Mouse (Mus musculus): ENCODE data around the gene Sh3bgrl3. TPM values are rescaled to one million over a fixed set of nuclear protein-coding genes. Genes with fewer than 3 reads are reported as not detected.
A peak's percentile ranks its signal among the peaks of the same experiment; 100 is the strongest.

The Sh3bgrl3 gene
- total and polyA plus RNA-seq, 2 experiments from 2014 or later: 49.7 to 140 TPM

GRCm38 (mm10) chr4:134089029-134089428 is 39.6 kb downstream of the Sh3bgrl3 start:
- WGBS: 81% methylated on average over 9 of the region's 9 CpGs
- H3K4me1 ChIP-seq (ENCODE audit: control insufficient read depth, insufficient read depth): no peaks in the 10 kb centered on the region
- no peak overlapping the region for H3K4me3 ChIP-seq (ENCODE audit: low read depth, low read length)
- no peak overlapping the region for H3K4me2 ChIP-seq (ENCODE audit: low read depth, low read length)
- no peak overlapping the region for H3K27ac ChIP-seq (ENCODE audit: low read depth)
- DNase-seq (ENCODE audit: low spot score) (no peak), ATAC-seq (ENCODE audit: insufficient read depth, low read depth) (no peak)
- H3K9ac ChIP-seq (replicated peaks; ENCODE audit: low read depth, low read length): no peak overlapping the region
- H3K9me3 ChIP-seq (replicated peaks; ENCODE audit: control insufficient read depth, low read length): no peaks in the 10 kb centered on the region
- no peaks in the 10 kb centered on the region for H3K36me3 ChIP-seq (replicated peaks; ENCODE audit: control insufficient read depth, insufficient read depth, low read length)
- TF ChIP-seq CTCF (IDR thresholded peaks at IDR 0.05; ENCODE audit: low read depth): no peak
- TF ChIP-seq EP300 (IDR thresholded peaks at IDR 0.05; ENCODE audit: low read depth): no peak
- H3K27me3 ChIP-seq (ENCODE audit: control insufficient read depth, insufficient read depth, low read length): no peaks in the 10 kb centered on the region

DNA sequence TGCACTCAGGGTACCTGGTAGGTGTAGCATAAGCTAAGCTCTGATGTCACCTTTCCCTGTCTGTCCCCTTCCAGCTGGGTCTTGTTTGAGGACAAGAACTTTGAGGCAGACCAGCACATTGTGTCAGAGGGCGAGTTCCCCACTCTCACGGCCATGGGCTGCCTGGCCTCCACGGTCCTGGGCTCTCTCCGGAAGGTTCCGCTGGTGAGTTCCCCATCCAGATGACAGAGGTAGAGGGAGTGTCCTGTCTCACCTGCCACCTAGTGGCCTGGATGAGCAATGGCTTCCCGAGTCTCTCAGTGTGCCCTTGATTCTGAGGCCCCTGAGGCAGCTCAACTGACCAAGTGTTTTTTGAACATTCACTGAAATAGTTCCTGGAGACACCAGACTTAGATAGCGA is 41.2 kb downstream of the Sh3bgrl3 start:
- Histone ChIP-seq H3K27ac (ENCODE audit: low read depth) (no peak overlapping the region), H3K9me3 (replicated peaks; ENCODE audit: control insufficient read depth, low read length) (no peaks in the 10 kb centered on the region), H3K36me3 (replicated peaks; ENCODE audit: control insufficient read depth, insufficient read depth, low read length) (no peaks in the 10 kb centered on the region), H3K4me2 (ENCODE audit: low read depth, low read length) (no peak overlapping the region), H3K27me3 (ENCODE audit: control insufficient read depth, insufficient read depth, low read length) (peaks cover 7% of the 10 kb centered on the region), H3K9ac (replicated peaks; ENCODE audit: low read depth, low read length) (no peak overlapping the region), H3K4me1 (ENCODE audit: control insufficient read depth, insufficient read depth) (no peaks in the 10 kb centered on the region), H3K4me3 (ENCODE audit: low read depth, low read length) (no peak overlapping the region)
- WGBS: 29% methylated on average over 7 of the region's 7 CpGs
- peak; percentile 68 for DNase-seq (ENCODE audit: low spot score)
- peak; percentile 76 for ATAC-seq (ENCODE audit: insufficient read depth, low read depth)
- TF ChIP-seq CTCF (IDR thresholded peaks at IDR 0.05; ENCODE audit: low read depth) (peak; percentile 82), EP300 (IDR thresholded peaks at IDR 0.05; ENCODE audit: low read depth) (no peak)

DNA sequence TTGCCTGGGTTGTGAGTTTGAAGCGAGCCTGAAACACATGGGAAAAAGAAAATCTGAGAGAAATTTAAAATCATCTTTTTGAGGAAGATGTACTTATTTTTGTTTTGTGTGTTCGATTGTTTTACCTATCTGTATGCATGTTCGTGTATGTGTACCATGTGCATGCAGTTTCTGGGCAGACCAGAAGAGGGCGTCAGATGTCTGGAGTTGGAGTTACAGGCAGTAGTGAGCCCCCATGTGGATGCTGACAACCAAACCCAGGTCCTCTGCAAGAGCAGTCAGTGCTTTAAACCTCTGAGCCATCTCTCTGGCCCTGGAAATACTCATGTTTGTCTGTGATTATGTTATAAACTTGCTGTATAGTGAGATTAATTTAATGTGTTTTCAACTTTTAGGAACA is 43.6 kb downstream of the Sh3bgrl3 start:
- H3K4me3 ChIP-seq (ENCODE audit: low read depth, low read length): no peak overlapping the region
- TF ChIP-seq CTCF (IDR thresholded peaks at IDR 0.05; ENCODE audit: low read depth) (no peak), EP300 (IDR thresholded peaks at IDR 0.05; ENCODE audit: low read depth) (no peak)
- 86% methylated on average over 4 of the region's 4 CpGs for WGBS
- ATAC-seq (ENCODE audit: insufficient read depth, low read depth) (no peak), DNase-seq (ENCODE audit: low spot score) (no peak)
- peaks cover 30% of the 10 kb centered on the region for H3K27me3 ChIP-seq (ENCODE audit: control insufficient read depth, insufficient read depth, low read length)
- no peaks in the 10 kb centered on the region for H3K9me3 ChIP-seq (replicated peaks; ENCODE audit: control insufficient read depth, low read length)
- peaks cover 6% of the 10 kb centered on the region; the same call in 1 of the 2 replicates for H3K4me1 ChIP-seq (ENCODE audit: control insufficient read depth, insufficient read depth)
- H3K9ac ChIP-seq (replicated peaks; ENCODE audit: low read depth, low read length): no peak overlapping the region
- H3K27ac ChIP-seq (ENCODE audit: low read depth): no peak overlapping the region
- no peak overlapping the region for H3K4me2 ChIP-seq (ENCODE audit: low read depth, low read length)
- no peaks in the 10 kb centered on the region for H3K36me3 ChIP-seq (replicated peaks; ENCODE audit: control insufficient read depth, insufficient read depth, low read length)

- WGBS: 18% methylated on average over 7 of the region's 7 CpGs
- ATAC-seq (ENCODE audit: insufficient read depth, low read depth): no peak
- Histone ChIP-seq H3K9ac (replicated peaks; ENCODE audit: low read depth, low read length) (no peak overlapping the region), H3K4me3 (ENCODE audit: low read depth, low read length) (no peak overlapping the region), H3K27me3 (ENCODE audit: control insufficient read depth, insufficient read depth, low read length) (peaks cover 30% of the 10 kb centered on the region), H3K4me2 (ENCODE audit: low read depth, low read length) (peak overlapping the region; percentile 63), H3K9me3 (replicated peaks; ENCODE audit: control insufficient read depth, low read length) (no peaks in the 10 kb centered on the region), H3K36me3 (replicated peaks; ENCODE audit: control insufficient read depth, insufficient read depth, low read length) (no peaks in the 10 kb centered on the region), H3K27ac (ENCODE audit: low read depth) (no peak overlapping the region), H3K4me1 (ENCODE audit: control insufficient read depth, insufficient read depth) (peaks cover 6% of the 10 kb centered on the region; the same call in 1 of the 2 replicates)
- DNase-seq (ENCODE audit: low spot score): no peak
- no peak for TF ChIP-seq EP300 (IDR thresholded peaks at IDR 0.05; ENCODE audit: low read depth)
- TF ChIP-seq CTCF (IDR thresholded peaks at IDR 0.05; ENCODE audit: low read depth): no peak
Measured at GRCm38 (mm10) chr4:134082460-134082859, 46.1 kb downstream of the Sh3bgrl3 start.

DNA sequence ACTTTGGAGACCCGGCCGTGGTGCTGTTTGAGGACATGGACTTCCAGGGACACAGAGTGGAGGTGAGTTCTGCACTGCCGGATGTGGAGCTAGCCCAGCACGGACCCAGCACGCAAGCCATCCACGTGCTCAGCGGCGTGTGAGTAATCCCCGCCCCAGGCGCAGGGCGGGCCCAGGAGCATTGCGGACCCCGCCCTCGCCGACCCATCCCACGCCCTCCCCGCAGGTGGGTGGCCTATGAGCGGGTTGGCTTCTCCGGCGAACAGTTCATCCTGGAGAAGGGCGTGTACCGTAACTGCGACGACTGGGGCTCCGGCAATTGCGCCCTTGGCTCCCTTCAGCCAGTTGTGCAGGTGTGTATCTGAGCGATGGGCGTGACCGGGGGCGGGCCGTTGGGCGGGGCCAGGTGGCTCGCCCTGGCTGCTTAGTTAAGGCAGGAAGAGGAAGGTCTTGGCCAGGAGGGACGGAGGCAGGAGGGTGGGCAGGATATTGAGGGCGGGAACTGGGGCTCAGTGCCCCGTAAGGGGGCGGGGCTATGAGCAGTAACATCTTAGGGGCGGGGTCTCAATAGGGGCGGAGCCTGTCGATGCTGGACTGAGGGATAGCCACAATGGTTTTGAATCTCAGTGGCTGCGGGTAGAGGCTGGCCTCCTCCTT is 46.7 kb downstream of the Sh3bgrl3 start:
- WGBS: under 1% methylated on average over 41 of the region's 41 CpGs
- Histone ChIP-seq H3K36me3 (replicated peaks; ENCODE audit: control insufficient read depth, insufficient read depth, low read length) (no peaks in the 10 kb centered on the region), H3K27ac (ENCODE audit: low read depth) (no peak overlapping the region), H3K9me3 (replicated peaks; ENCODE audit: control insufficient read depth, low read length) (no peaks in the 10 kb centered on the region), H3K9ac (replicated peaks; ENCODE audit: low read depth, low read length) (no peak overlapping the region), H3K4me2 (ENCODE audit: low read depth, low read length) (peak overlapping the region; percentile 63), H3K27me3 (ENCODE audit: control insufficient read depth, insufficient read depth, low read length) (peaks cover 30% of the 10 kb centered on the region), H3K4me3 (ENCODE audit: low read depth, low read length) (peak overlapping the region; percentile 33), H3K4me1 (ENCODE audit: control insufficient read depth, insufficient read depth) (peaks cover 6% of the 10 kb centered on the region; the same call in 1 of the 2 replicates)
- DNase-seq (ENCODE audit: low spot score) (no peak), ATAC-seq (ENCODE audit: insufficient read depth, low read depth) (peak; percentile 56)
- no peak for TF ChIP-seq CTCF (IDR thresholded peaks at IDR 0.05; ENCODE audit: low read depth)
- no peak for TF ChIP-seq EP300 (IDR thresholded peaks at IDR 0.05; ENCODE audit: low read depth)

GRCm38 (mm10) chr4:134080674-134081073 is 47.9 kb downstream of the Sh3bgrl3 start:
- no peak for DNase-seq (ENCODE audit: low spot score)
- H3K27me3 ChIP-seq (ENCODE audit: control insufficient read depth, insufficient read depth, low read length): peaks cover 30% of the 10 kb centered on the region
- H3K27ac ChIP-seq (ENCODE audit: low read depth): no peak overlapping the region
- no peaks in the 10 kb centered on the region for H3K36me3 ChIP-seq (replicated peaks; ENCODE audit: control insufficient read depth, insufficient read depth, low read length)
- H3K9me3 ChIP-seq (replicated peaks; ENCODE audit: control insufficient read depth, low read length): no peaks in the 10 kb centered on the region
- H3K9ac ChIP-seq (replicated peaks; ENCODE audit: low read depth, low read length): no peak overlapping the region
- ATAC-seq (ENCODE audit: insufficient read depth, low read depth): no peak
- WGBS: 83% methylated on average over 4 of the region's 4 CpGs
- no peak overlapping the region for H3K4me2 ChIP-seq (ENCODE audit: low read depth, low read length)
- peaks cover 6% of the 10 kb centered on the region; the same call in 1 of the 2 replicates for H3K4me1 ChIP-seq (ENCODE audit: control insufficient read depth, insufficient read depth)
- no peak overlapping the region for H3K4me3 ChIP-seq (ENCODE audit: low read depth, low read length)
- TF ChIP-seq CTCF (IDR thresholded peaks at IDR 0.05; ENCODE audit: low read depth) (no peak), EP300 (IDR thresholded peaks at IDR 0.05; ENCODE audit: low read depth) (no peak)
